Mouse (Mus musculus): ENCODE measurements around the gene Dscaml1. TPM values are rescaled to one million over a fixed set of nuclear protein-coding genes. Genes with fewer than 3 reads are reported as not detected.

Dscaml1 gene
- polyA plus RNA-seq, 1 experiment, result not detected

- no peak for TF ChIP-seq POLR2A (IDR thresholded peaks at IDR 0.05; ENCODE audit: low read depth, low read length)
- no peak for TF ChIP-seq CTCF (IDR thresholded peaks at IDR 0.05; ENCODE audit: borderline replicate concordance, insufficient read depth, low read length)
- Histone ChIP-seq H3K4me1 (ENCODE audit: control insufficient read depth, insufficient read depth, low read length) (no peaks in the 10 kb centered on the region), H3K27ac (ENCODE audit: insufficient read depth, low read length) (no peak overlapping the region), H3K4me3 (ENCODE audit: insufficient read depth, low read length) (no peak overlapping the region)
Measured at GRCm38 (mm10) chr9:45787547-45787946, 361.1 kb downstream of the Dscaml1 start.

- Histone ChIP-seq H3K4me3 (ENCODE audit: insufficient read depth, low read length) (no peak overlapping the region), H3K27ac (ENCODE audit: insufficient read depth, low read length) (no peak overlapping the region), H3K4me1 (ENCODE audit: control insufficient read depth, insufficient read depth, low read length) (no peaks in the 10 kb centered on the region)
- TF ChIP-seq POLR2A (IDR thresholded peaks at IDR 0.05; ENCODE audit: low read depth, low read length) (no peak), CTCF (IDR thresholded peaks at IDR 0.05; ENCODE audit: borderline replicate concordance, insufficient read depth, low read length) (no peak)
Measured at GRCm38 (mm10) chr9:45788405-45788804, 362.0 kb downstream of the Dscaml1 start.

GRCm38 (mm10) chr9:45791456-45792142 lies 365.2 kb downstream of the Dscaml1 start:
- H3K27ac ChIP-seq (ENCODE audit: insufficient read depth, low read length), result no peak overlapping the region
- TF ChIP-seq CTCF (IDR thresholded peaks at IDR 0.05; ENCODE audit: borderline replicate concordance, insufficient read depth, low read length) (no peak), POLR2A (IDR thresholded peaks at IDR 0.05; ENCODE audit: low read depth, low read length) (no peak)

GRCm38 (mm10) chr9:45792235-45792634 lies 365.8 kb downstream of the Dscaml1 start:
- no peaks in the 10 kb centered on the region for H3K4me1 ChIP-seq (ENCODE audit: control insufficient read depth, insufficient read depth, low read length)
- no peak overlapping the region for H3K27ac ChIP-seq (ENCODE audit: insufficient read depth, low read length)
- H3K4me3 ChIP-seq (ENCODE audit: insufficient read depth, low read length), result no peak overlapping the region
- TF ChIP-seq CTCF (IDR thresholded peaks at IDR 0.05; ENCODE audit: borderline replicate concordance, insufficient read depth, low read length) (no peak), POLR2A (IDR thresholded peaks at IDR 0.05; ENCODE audit: low read depth, low read length) (no peak)

More at GRCm38 (mm10) chr9:45791456-45792142, 365.2 kb downstream of the Dscaml1 start:
- H3K4me3 ChIP-seq (ENCODE audit: insufficient read depth, low read length), result no peak overlapping the region
- H3K4me1 ChIP-seq (ENCODE audit: control insufficient read depth, insufficient read depth, low read length), result no peaks in the 10 kb centered on the region

GRCm38 (mm10) chr9:45793697-45794096 lies 367.3 kb downstream of the Dscaml1 start:
- TF ChIP-seq CTCF (IDR thresholded peaks at IDR 0.05; ENCODE audit: borderline replicate concordance, insufficient read depth, low read length), result no peak
- TF ChIP-seq POLR2A (IDR thresholded peaks at IDR 0.05; ENCODE audit: low read depth, low read length), result no peak
- no peak overlapping the region for H3K27ac ChIP-seq (ENCODE audit: insufficient read depth, low read length)
- H3K4me1 ChIP-seq (ENCODE audit: control insufficient read depth, insufficient read depth, low read length), result 0 out of 2 replicates have a peak, but pooled peaks cover under 1% of the 10 kb centered on the region
- no peak overlapping the region for H3K4me3 ChIP-seq (ENCODE audit: insufficient read depth, low read length)

GRCm38 (mm10) chr9:45795722-45796121 lies 369.3 kb downstream of the Dscaml1 start:
- TF ChIP-seq POLR2A (IDR thresholded peaks at IDR 0.05; ENCODE audit: low read depth, low read length) (no peak), CTCF (IDR thresholded peaks at IDR 0.05; ENCODE audit: borderline replicate concordance, insufficient read depth, low read length) (no peak)
- Histone ChIP-seq H3K4me3 (ENCODE audit: insufficient read depth, low read length) (no peak overlapping the region), H3K4me1 (ENCODE audit: control insufficient read depth, insufficient read depth, low read length) (0 out of 2 replicates have a peak, but pooled peaks cover 4% of the 10 kb centered on the region), H3K27ac (ENCODE audit: insufficient read depth, low read length) (no peak overlapping the region)

GRCm38 (mm10) chr9:45797271-45797670 lies 370.8 kb downstream of the Dscaml1 start:
- Histone ChIP-seq H3K4me3 (ENCODE audit: insufficient read depth, low read length) (no peak overlapping the region), H3K4me1 (ENCODE audit: control insufficient read depth, insufficient read depth, low read length) (0 out of 2 replicates have a peak, but pooled peaks cover 4% of the 10 kb centered on the region), H3K27ac (ENCODE audit: insufficient read depth, low read length) (no peak overlapping the region)
- no peak for TF ChIP-seq CTCF (IDR thresholded peaks at IDR 0.05; ENCODE audit: borderline replicate concordance, insufficient read depth, low read length)
- no peak for TF ChIP-seq POLR2A (IDR thresholded peaks at IDR 0.05; ENCODE audit: low read depth, low read length)

- no peak for TF ChIP-seq POLR2A (IDR thresholded peaks at IDR 0.05; ENCODE audit: low read depth, low read length)
- peak; percentile 46; the same call in 1 of the 2 replicates for TF ChIP-seq CTCF (IDR thresholded peaks at IDR 0.05; ENCODE audit: borderline replicate concordance, insufficient read depth, low read length)
- Histone ChIP-seq H3K27ac (ENCODE audit: insufficient read depth, low read length) (no peak overlapping the region), H3K4me3 (ENCODE audit: insufficient read depth, low read length) (no peak overlapping the region)
Measured at GRCm38 (mm10) chr9:45798467-45799164, 372.2 kb downstream of the Dscaml1 start.

GRCm38 (mm10) chr9:45799402-45799801 lies 373.0 kb downstream of the Dscaml1 start:
- TF ChIP-seq POLR2A (IDR thresholded peaks at IDR 0.05; ENCODE audit: low read depth, low read length) (no peak), CTCF (IDR thresholded peaks at IDR 0.05; ENCODE audit: borderline replicate concordance, insufficient read depth, low read length) (no peak)
- H3K4me1 ChIP-seq (ENCODE audit: control insufficient read depth, insufficient read depth, low read length), result 0 out of 2 replicates have a peak, but pooled peaks cover 4% of the 10 kb centered on the region
- H3K27ac ChIP-seq (ENCODE audit: insufficient read depth, low read length), result no peak overlapping the region

More at GRCm38 (mm10) chr9:45798467-45799164, 372.2 kb downstream of the Dscaml1 start:
- H3K4me1 ChIP-seq (ENCODE audit: control insufficient read depth, insufficient read depth, low read length), result 0 out of 2 replicates have a peak, but pooled peaks cover 4% of the 10 kb centered on the region

More at GRCm38 (mm10) chr9:45799402-45799801, 373.0 kb downstream of the Dscaml1 start:
- no peak overlapping the region for H3K4me3 ChIP-seq (ENCODE audit: insufficient read depth, low read length)

Other genes starting within 250 kb of the Dscaml1 start
- not detected in 2 replicates for gene BC049352, start 244.6 kb upstream of the Dscaml1 start, polyA plus RNA-seq (2011; ENCODE audit: insufficient read length, low read depth, missing spikeins)
- gene Tmprss4, start 222.5 kb upstream of the Dscaml1 start, polyA plus RNA-seq (2011; ENCODE audit: insufficient read length, low read depth, missing spikeins), result not detected in 2 replicates
- 0.65 TPM in 1 of 2 replicates, not detected in the other for gene Il10ra, start 157.5 kb upstream of the Dscaml1 start, polyA plus RNA-seq (2011; ENCODE audit: insufficient read length, low read depth, missing spikeins)
- not detected in 2 replicates for gene Tmprss13, start 107.5 kb upstream of the Dscaml1 start, polyA plus RNA-seq (2011; ENCODE audit: insufficient read length, low read depth, missing spikeins)
- 4.0 and 20.6 TPM in 2 replicates for gene Fxyd6, start 56.4 kb upstream of the Dscaml1 start, polyA plus RNA-seq (2011; ENCODE audit: insufficient read length, low read depth, missing spikeins)
- not detected in 2 replicates for gene Fxyd2, start 27.0 kb upstream of the Dscaml1 start, polyA plus RNA-seq (2011; ENCODE audit: insufficient read length, low read depth, missing spikeins)